In genomic region chr13:110819301-110819862, GRCm38 (mm10) we compare ENCODE assay signal across 18 mouse cellular contexts.
"Had no signal": no experiment of that assay in that cellular context is flagged by ENCODE, and none has a peak within 500 bp of the region (broad histone marks: within the 10 kb centered on the region; RNA-seq: fewer than 3 reads in every experiment).

No protein-coding gene starts in this region.

- H3K27me3 ChIP-seq: limb, embryonic 13.5 days; liver, embryonic 12.5 days; liver, embryonic 15.5 days; lung, embryonic 15.5 days; megakaryocyte, embryonic 14.5 days; neural tube, embryonic 12.5 days; neural tube, embryonic 15.5 days had no signal

- H3K36me3 ChIP-seq: limb, embryonic 10.5 days; limb, embryonic 13.5 days; liver, embryonic 12.5 days; liver, embryonic 15.5 days; lung, embryonic 15.5 days; neural tube, embryonic 12.5 days; neural tube, embryonic 15.5 days had no signal

- ATAC-seq: intestine, postnatal 0 days; liver, embryonic 12.5 days had no signal

- DNase-seq: kidney, adult 2 months; kidney, postnatal 25 days; liver; lung, adult 18-20 months; lung, postnatal 10 days; lung, postnatal 36 days; thymus, adult 18-20 months; thymus, postnatal 36 days had no signal

- H3K9me3 ChIP-seq: limb, embryonic 10.5 days; limb, embryonic 13.5 days; liver, embryonic 12.5 days; liver, embryonic 15.5 days; lung, embryonic 15.5 days; megakaryocyte, embryonic 14.5 days; neural tube, embryonic 12.5 days; neural tube, embryonic 15.5 days had no signal

- H3K4me1 ChIP-seq: limb, embryonic 10.5 days; liver, embryonic 12.5 days; liver, embryonic 15.5 days; lung, embryonic 15.5 days; megakaryocyte, embryonic 14.5 days; neural tube, embryonic 12.5 days; neural tube, embryonic 15.5 days had no signal

- H3K4me2 ChIP-seq: limb, embryonic 13.5 days; liver, embryonic 12.5 days; liver, embryonic 15.5 days; lung, embryonic 15.5 days; neural tube, embryonic 12.5 days; neural tube, embryonic 15.5 days had no signal

- H3K27ac ChIP-seq: kidney, postnatal 0 days; limb, embryonic 10.5 days; limb, embryonic 13.5 days; liver, embryonic 12.5 days; liver, embryonic 15.5 days; lung, embryonic 15.5 days; neural tube, embryonic 12.5 days; neural tube, embryonic 15.5 days had no signal

- H3K9ac ChIP-seq: limb, embryonic 13.5 days; liver, embryonic 12.5 days; liver, embryonic 15.5 days; lung, embryonic 15.5 days; neural tube, embryonic 12.5 days; neural tube, embryonic 15.5 days had no signal

- H3K4me3 ChIP-seq: limb, embryonic 10.5 days; limb, embryonic 13.5 days; liver, embryonic 12.5 days; liver, embryonic 15.5 days; lung, embryonic 15.5 days; megakaryocyte, embryonic 14.5 days; neural tube, embryonic 12.5 days; neural tube, embryonic 15.5 days had no signal
